Mouse (Mus musculus) ES-E14 (cell line): ENCODE data around the gene Rfwd3.

Experiments used
- CHD2 ChIP-seq: IDR thresholded peaks from 2 replicates; pipeline ENCODE4 v1.6.1; 2014; ENCODE audit warnings: mild to moderate bottlenecking, low read depth, low read length, inconsistent platforms
- HCFC1 ChIP-seq: IDR thresholded peaks from 2 replicates; pipeline ENCODE4 v1.6.1; 2012; ENCODE audit warnings: low read length, inconsistent platforms, borderline replicate concordance; ENCODE audit not compliant: insufficient read depth
- MAFK ChIP-seq: IDR thresholded peaks from 2 replicates; pipeline ENCODE4 v1.6.1; 2014; ENCODE audit warnings: mild to moderate bottlenecking, low read depth, low read length, inconsistent platforms; ENCODE audit not compliant: insufficient read depth
- ZC3H11A ChIP-seq: IDR thresholded peaks from 2 replicates; pipeline ENCODE4 v1.6.1; 2012; ENCODE audit warnings: low read depth, mild to moderate bottlenecking, inconsistent platforms, low read length, borderline replicate concordance
- ZNF384 ChIP-seq: IDR thresholded peaks from 2 replicates; pipeline ENCODE4 v1.6.1; 2012; ENCODE audit warnings: low read depth, low read length, inconsistent platforms

DNA sequence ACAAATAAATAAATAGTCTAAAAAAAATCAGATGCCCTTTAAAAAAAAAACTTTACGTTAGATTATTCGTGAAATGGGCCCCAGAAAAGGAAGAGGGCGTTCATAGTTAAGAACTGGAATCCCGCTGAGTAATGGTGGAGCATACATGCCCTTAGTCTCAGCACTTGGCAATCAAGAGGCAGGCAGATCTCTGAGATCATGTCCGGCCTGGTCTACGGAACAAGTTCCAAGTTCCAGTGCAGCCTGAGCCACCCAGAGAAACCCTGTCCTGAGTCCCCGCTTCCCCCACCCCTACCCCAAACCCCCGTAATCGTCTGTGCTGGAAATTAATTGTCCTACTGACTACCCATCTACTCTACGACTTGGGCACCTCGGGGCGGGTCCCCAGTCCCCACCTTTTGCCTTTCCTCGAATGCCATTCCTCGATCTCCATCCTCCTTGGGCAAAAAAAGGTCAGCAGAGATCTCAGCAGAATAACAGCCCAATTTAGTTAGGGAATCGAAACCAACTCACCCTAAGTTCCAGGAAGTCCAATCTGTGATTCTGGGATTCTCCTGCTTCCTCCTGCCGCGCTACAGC is 37.4 kb upstream of the Rfwd3 start:
- TF ChIP-seq HCFC1 (no peak), CHD2 (no peak), ZC3H11A (no peak), ZNF384 (no peak), MAFK (no peak)
